Mouse (Mus musculus): ENCODE data around the gene Rrp15.

- TF ChIP-seq CTCF (IDR thresholded peaks at IDR 0.05; ENCODE audit: low read depth), result no peak
- TF ChIP-seq EP300 (optimal IDR thresholded peaks at IDR 0.05), result no peak
Observed at GRCm38 (mm10) chr1:186722299-186722698, 26.9 kb downstream of the Rrp15 start.
